Mouse (Mus musculus) megakaryocyte, embryonic 14.5 days (primary cell): Measurements from ENCODE around the gene Lhfp.

Experiments used
- FLI1 ChIP-seq: IDR thresholded peaks from 2 replicates; pipeline ENCODE4 v1.6.1; 2012; ENCODE audit warnings: low read length, inconsistent platforms, mixed read lengths
- GATA1 ChIP-seq: IDR thresholded peaks from 3 replicates; pipeline ENCODE4 v1.6.1; 2012; ENCODE audit warnings: mixed read lengths, low read length, inconsistent platforms, borderline replicate concordance

- TF ChIP-seq GATA1 = no peak
- no peak for TF ChIP-seq FLI1
Measured at GRCm38 (mm10) chr3:53161963-53162362, 120.6 kb downstream of the Lhfp start.
